Mouse (Mus musculus): ENCODE measurements at regions not wholly inside any gene's neighbourhood (a gene's known extent, or its start where the extent isn't known, plus 50 kb on each side); places are given as distances from the start of the nearest gene placed in this dataset.

GRCm38 (mm10) chr3:80367972-80368371, 434.7 kb downstream of the Gria2 start:
- TF ChIP-seq CTCF (IDR thresholded peaks at IDR 0.05; ENCODE audit: low read depth) (no peak), EP300 (IDR thresholded peaks at IDR 0.05; ENCODE audit: low read depth) (no peak)
- Histone ChIP-seq H3K4me2 (ENCODE audit: low read depth, low read length) (no peak overlapping the region), H3K27ac (ENCODE audit: low read depth) (no peak overlapping the region), H3K9ac (replicated peaks; ENCODE audit: low read depth, low read length) (no peak overlapping the region), H3K9me3 (replicated peaks; ENCODE audit: control insufficient read depth, low read length) (no peaks in the 10 kb centered on the region), H3K4me1 (ENCODE audit: control insufficient read depth, insufficient read depth) (no peaks in the 10 kb centered on the region), H3K27me3 (ENCODE audit: control insufficient read depth, insufficient read depth, low read length) (no peaks in the 10 kb centered on the region), H3K36me3 (replicated peaks; ENCODE audit: control insufficient read depth, insufficient read depth, low read length) (no peaks in the 10 kb centered on the region), H3K4me3 (ENCODE audit: low read depth, low read length) (no peak overlapping the region)
- no peak for DNase-seq (ENCODE audit: low spot score)
- ATAC-seq (ENCODE audit: insufficient read depth, low read depth), result no peak

DNA sequence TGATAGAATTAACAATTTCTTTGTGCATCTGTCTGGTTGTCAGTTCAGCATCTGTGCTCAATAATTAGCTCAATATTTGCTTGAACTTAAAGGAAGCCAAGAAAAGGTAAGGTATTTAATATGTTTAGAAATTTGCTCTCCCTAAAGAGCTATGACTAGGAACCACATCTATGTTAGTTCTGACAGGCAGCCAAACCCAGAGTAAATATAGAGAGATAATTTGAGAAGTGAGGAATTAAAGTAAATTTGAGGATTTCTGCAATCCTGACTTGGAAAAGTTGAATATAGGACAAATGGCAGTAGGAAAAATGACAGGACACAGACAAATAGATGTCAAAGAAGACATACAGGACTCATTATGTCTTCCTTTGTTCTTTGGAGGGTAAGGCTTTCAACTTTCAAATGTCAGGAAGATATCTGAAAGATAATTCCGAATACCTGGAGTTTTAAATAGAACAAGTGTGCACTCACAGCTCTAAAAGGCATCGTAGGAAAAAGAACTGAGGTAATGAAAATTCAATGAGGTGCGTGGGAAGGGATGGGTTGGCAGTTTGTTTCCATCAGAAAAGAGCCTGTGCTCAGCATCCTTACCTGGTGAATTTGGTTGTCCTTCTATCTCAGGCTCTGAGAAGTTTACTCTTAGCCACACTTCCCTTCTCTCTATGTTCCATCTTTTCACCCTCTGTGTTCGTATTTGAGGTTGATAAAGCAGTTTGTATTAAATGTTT, 433.3 kb downstream of the Gria2 start:
- Histone ChIP-seq H3K4me1 (ENCODE audit: control insufficient read depth, insufficient read depth) (no peaks in the 10 kb centered on the region), H3K4me2 (ENCODE audit: low read depth, low read length) (no peak overlapping the region), H3K36me3 (replicated peaks; ENCODE audit: control insufficient read depth, insufficient read depth, low read length) (no peaks in the 10 kb centered on the region), H3K9ac (replicated peaks; ENCODE audit: low read depth, low read length) (no peak overlapping the region), H3K4me3 (ENCODE audit: low read depth, low read length) (no peak overlapping the region), H3K9me3 (replicated peaks; ENCODE audit: control insufficient read depth, low read length) (no peaks in the 10 kb centered on the region), H3K27ac (ENCODE audit: low read depth) (no peak overlapping the region), H3K27me3 (ENCODE audit: control insufficient read depth, insufficient read depth, low read length) (no peaks in the 10 kb centered on the region)
- WGBS, result 65% methylated on average over 4 of the region's 4 CpGs
- TF ChIP-seq EP300 (IDR thresholded peaks at IDR 0.05; ENCODE audit: low read depth) (no peak), CTCF (IDR thresholded peaks at IDR 0.05; ENCODE audit: low read depth) (no peak)
- ATAC-seq (ENCODE audit: insufficient read depth, low read depth), result no peak
- DNase-seq (ENCODE audit: low spot score), result no peak

DNA sequence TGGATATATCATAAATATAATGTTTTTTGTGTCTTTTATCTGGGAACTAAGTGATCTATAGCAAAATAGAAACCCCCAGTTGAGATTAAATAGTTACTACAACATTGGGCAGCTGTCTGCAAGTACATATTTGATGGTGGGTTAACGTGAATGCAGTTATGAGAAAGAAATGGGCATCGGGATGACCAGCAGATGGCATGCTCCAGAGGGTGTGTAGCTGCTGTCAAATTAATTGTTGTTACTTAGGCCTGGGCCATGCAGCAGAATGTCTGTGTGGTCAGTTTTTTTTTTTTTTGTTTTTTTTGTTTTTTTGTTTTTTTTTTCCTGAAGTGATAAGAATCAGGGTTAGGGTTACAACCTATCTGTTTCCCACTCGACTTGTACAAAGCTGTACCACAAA, 430.2 kb downstream of the Gria2 start:
- H3K9me3 ChIP-seq (replicated peaks; ENCODE audit: control insufficient read depth, low read length), result no peaks in the 10 kb centered on the region
- no peaks in the 10 kb centered on the region for H3K27me3 ChIP-seq (ENCODE audit: control insufficient read depth, insufficient read depth, low read length)
- H3K27ac ChIP-seq (ENCODE audit: low read depth), result no peak overlapping the region
- no peak overlapping the region for H3K9ac ChIP-seq (replicated peaks; ENCODE audit: low read depth, low read length)
- H3K4me1 ChIP-seq (ENCODE audit: control insufficient read depth, insufficient read depth), result no peaks in the 10 kb centered on the region
- WGBS, result 41% methylated on average over 3 of the region's 3 CpGs
- ATAC-seq (ENCODE audit: insufficient read depth, low read depth) (no peak), DNase-seq (ENCODE audit: low spot score) (no peak)
- no peaks in the 10 kb centered on the region for H3K36me3 ChIP-seq (replicated peaks; ENCODE audit: control insufficient read depth, insufficient read depth, low read length)
- no peak overlapping the region for H3K4me3 ChIP-seq (ENCODE audit: low read depth, low read length)
- H3K4me2 ChIP-seq (ENCODE audit: low read depth, low read length), result no peak overlapping the region
- TF ChIP-seq EP300 (IDR thresholded peaks at IDR 0.05; ENCODE audit: low read depth) (no peak), CTCF (IDR thresholded peaks at IDR 0.05; ENCODE audit: low read depth) (no peak)

DNA sequence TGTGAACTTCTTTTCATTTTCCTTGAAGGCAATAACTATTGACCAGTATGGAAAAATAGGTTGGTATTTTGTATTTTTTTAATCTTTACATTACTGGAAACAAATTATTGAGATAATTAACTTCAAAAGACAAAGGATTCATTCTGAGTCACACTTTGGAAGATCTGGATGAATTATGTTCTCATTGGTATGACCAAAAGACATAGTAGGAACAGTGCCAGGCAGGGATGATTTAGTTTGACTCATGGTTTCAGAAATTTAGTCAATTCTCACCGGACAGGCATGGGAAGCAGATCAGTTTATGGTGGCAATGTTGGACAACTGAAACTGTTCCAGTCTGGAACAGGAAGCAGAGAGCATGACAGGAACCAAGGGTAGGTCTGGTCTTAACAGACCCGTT, 416.6 kb downstream of the Gria2 start:
- WGBS, result 82% methylated on average over 2 of the region's 2 CpGs

DNA sequence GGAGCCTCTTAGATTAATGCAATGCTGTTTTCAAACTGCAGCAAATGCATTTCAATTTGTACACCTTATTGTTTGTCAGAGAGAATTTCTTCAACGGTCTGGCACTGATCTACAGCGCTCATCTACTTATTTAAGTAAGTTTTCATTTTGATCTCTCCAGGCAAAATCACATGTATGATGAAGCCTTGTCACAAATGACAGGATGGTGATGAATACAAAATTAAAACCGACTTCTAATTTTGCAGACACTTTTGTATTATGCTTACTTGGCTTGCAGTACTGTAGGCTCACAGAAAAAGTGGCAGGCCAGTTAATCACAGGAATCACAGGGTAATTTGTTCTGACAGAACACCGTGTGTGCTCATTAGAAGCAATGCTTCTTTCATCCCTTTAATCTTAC, 406.4 kb downstream of the Gria2 start:
- no peak for TF ChIP-seq CTCF (IDR thresholded peaks at IDR 0.05; ENCODE audit: low read depth)
- Histone ChIP-seq H3K9ac (replicated peaks; ENCODE audit: low read depth, low read length) (no peak overlapping the region), H3K9me3 (replicated peaks; ENCODE audit: control insufficient read depth, low read length) (no peaks in the 10 kb centered on the region), H3K4me1 (ENCODE audit: control insufficient read depth, insufficient read depth) (no peaks in the 10 kb centered on the region), H3K4me3 (ENCODE audit: low read depth, low read length) (no peak overlapping the region), H3K36me3 (replicated peaks; ENCODE audit: control insufficient read depth, insufficient read depth, low read length) (no peaks in the 10 kb centered on the region), H3K4me2 (ENCODE audit: low read depth, low read length) (no peak overlapping the region), H3K27me3 (ENCODE audit: control insufficient read depth, insufficient read depth, low read length) (no peaks in the 10 kb centered on the region), H3K27ac (ENCODE audit: low read depth) (no peak overlapping the region)
- 61% methylated on average over 4 of the region's 4 CpGs for WGBS
- ATAC-seq (ENCODE audit: insufficient read depth, low read depth) (no peak), DNase-seq (ENCODE audit: low spot score) (no peak)

More for the DNA sequence above, 416.6 kb downstream of the Gria2 start:
- Histone ChIP-seq H3K27ac (ENCODE audit: low read depth) (no peak overlapping the region), H3K4me1 (ENCODE audit: control insufficient read depth, insufficient read depth) (no peaks in the 10 kb centered on the region), H3K4me2 (ENCODE audit: low read depth, low read length) (no peak overlapping the region), H3K27me3 (ENCODE audit: control insufficient read depth, insufficient read depth, low read length) (no peaks in the 10 kb centered on the region), H3K36me3 (replicated peaks; ENCODE audit: control insufficient read depth, insufficient read depth, low read length) (no peaks in the 10 kb centered on the region), H3K9ac (replicated peaks; ENCODE audit: low read depth, low read length) (no peak overlapping the region), H3K9me3 (replicated peaks; ENCODE audit: control insufficient read depth, low read length) (no peaks in the 10 kb centered on the region), H3K4me3 (ENCODE audit: low read depth, low read length) (no peak overlapping the region)
- DNase-seq (ENCODE audit: low spot score) (no peak), ATAC-seq (ENCODE audit: insufficient read depth, low read depth) (no peak)
- TF ChIP-seq CTCF (IDR thresholded peaks at IDR 0.05; ENCODE audit: low read depth) (no peak), EP300 (IDR thresholded peaks at IDR 0.05; ENCODE audit: low read depth) (no peak)

DNA sequence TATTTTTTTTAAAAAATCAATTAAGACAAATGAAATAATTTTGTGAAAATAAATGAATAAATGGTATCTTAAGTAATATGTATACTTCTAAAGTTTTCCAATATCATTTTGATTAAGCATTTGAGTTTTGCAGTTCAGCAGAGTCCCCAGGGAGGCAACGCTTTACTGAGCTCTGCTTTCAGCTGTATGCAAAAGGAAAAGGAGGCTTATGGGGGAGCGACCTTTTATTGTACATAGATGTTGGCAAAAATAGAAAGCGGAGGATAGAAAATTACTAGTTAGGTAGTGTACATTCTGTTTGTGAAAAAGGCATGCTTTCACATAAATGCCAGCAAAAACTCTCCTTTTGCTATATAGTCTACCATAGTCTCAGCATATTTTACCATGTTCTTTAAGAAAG, 382.2 kb downstream of the Gria2 start:
- 71% methylated on average over 3 of the region's 3 CpGs for WGBS
- TF ChIP-seq CTCF (IDR thresholded peaks at IDR 0.05; ENCODE audit: low read depth) (no peak), EP300 (IDR thresholded peaks at IDR 0.05; ENCODE audit: low read depth) (no peak)
- H3K4me1 ChIP-seq (ENCODE audit: control insufficient read depth, insufficient read depth), result no peaks in the 10 kb centered on the region
- H3K9ac ChIP-seq (replicated peaks; ENCODE audit: low read depth, low read length), result no peak overlapping the region
- no peak overlapping the region for H3K4me2 ChIP-seq (ENCODE audit: low read depth, low read length)
- no peak for DNase-seq (ENCODE audit: low spot score)
- no peak overlapping the region for H3K27ac ChIP-seq (ENCODE audit: low read depth)
- H3K4me3 ChIP-seq (ENCODE audit: low read depth, low read length), result no peak overlapping the region
- ATAC-seq (ENCODE audit: insufficient read depth, low read depth), result no peak
- no peaks in the 10 kb centered on the region for H3K27me3 ChIP-seq (ENCODE audit: control insufficient read depth, insufficient read depth, low read length)
- H3K36me3 ChIP-seq (replicated peaks; ENCODE audit: control insufficient read depth, insufficient read depth, low read length), result no peaks in the 10 kb centered on the region
- no peaks in the 10 kb centered on the region for H3K9me3 ChIP-seq (replicated peaks; ENCODE audit: control insufficient read depth, low read length)

Data from heart, postnatal 0 days (tissue).